In genomic region chr13:34192414-34193191, GRCm38 (mm10) we compare ENCODE assay signal across 7 mouse cellular contexts. TPM values are rescaled to one million over a fixed set of nuclear protein-coding genes. Genes with fewer than 3 reads are reported as not detected.
DNase-seq lines count a peak whose midpoint lies in the region; ATAC-seq and TF ChIP-seq lines count a peak whose summit lies in the region.

No protein-coding gene starts in this region.

- H3K9me3 ChIP-seq in neural tube, embryonic 11.5 days (ENCODE audit: control insufficient read depth, low read length): no peaks in the 10 kb centered on the region
- H3K9me3 ChIP-seq in heart, embryonic 12.5 days (replicated peaks): no peaks in the 10 kb centered on the region
- no peaks in the 10 kb centered on the region for H3K9me3 ChIP-seq in kidney, postnatal 0 days (replicated peaks; ENCODE audit: low read length)
- no peaks in the 10 kb centered on the region for H3K9me3 ChIP-seq in neural tube, embryonic 13.5 days

- H3K27ac ChIP-seq in neural tube, embryonic 11.5 days (ENCODE audit: low read depth, low read length): no peak overlapping the region
- H3K27ac ChIP-seq in heart, embryonic 12.5 days (ENCODE audit: poor library complexity, severe bottlenecking): no peak overlapping the region
- H3K27ac ChIP-seq in kidney, postnatal 0 days: no peak overlapping the region
- H3K27ac ChIP-seq in neural tube, embryonic 13.5 days (replicated peaks): peak overlapping the region; percentile 46; the same call in 1 of the 2 replicates

- peak; percentile 63 for TF ChIP-seq CTCF in kidney, postnatal 0 days (IDR thresholded peaks at IDR 0.05; ENCODE audit: low read depth)

- H3K4me1 ChIP-seq in neural tube, embryonic 11.5 days (ENCODE audit: control insufficient read depth, insufficient read depth, low read length): no peaks in the 10 kb centered on the region; the same call in 1 of the 2 replicates
- H3K4me1 ChIP-seq in heart, embryonic 12.5 days (replicated peaks): peaks cover 17% of the 10 kb centered on the region
- no peaks in the 10 kb centered on the region for H3K4me1 ChIP-seq in kidney, postnatal 0 days (replicated peaks; ENCODE audit: insufficient read depth, low read length)
- peaks cover 20% of the 10 kb centered on the region for H3K4me1 ChIP-seq in neural tube, embryonic 13.5 days (replicated peaks)

- DNase-seq in neural tube, embryonic 11.5 days (ENCODE audit: low spot score): no peak
- no peak for DNase-seq in neural tube, embryonic 10.5 days (ENCODE audit: extremely low spot score, low spot score)
- DNase-seq in adrenal gland, postnatal 14 days: peak; percentile 80
- no peak for DNase-seq in kidney, postnatal 0 days (ENCODE audit: low spot score)
- DNase-seq in spleen, adult 18-20 months: no peak

- 69% methylated on average over 8 of the region's 8 CpGs for WGBS in neural tube, embryonic 11.5 days
- WGBS in heart, embryonic 12.5 days: 58% methylated on average over 8 of the region's 8 CpGs
- WGBS in kidney, postnatal 0 days: 66% methylated on average over 8 of the region's 8 CpGs
- WGBS in neural tube, embryonic 13.5 days: 60% methylated on average over 8 of the region's 8 CpGs

- H3K27me3 ChIP-seq in neural tube, embryonic 11.5 days (ENCODE audit: control insufficient read depth, insufficient read depth, low read length): no peaks in the 10 kb centered on the region
- no peaks in the 10 kb centered on the region for H3K27me3 ChIP-seq in heart, embryonic 12.5 days (replicated peaks)
- H3K27me3 ChIP-seq in kidney, postnatal 0 days (ENCODE audit: insufficient read depth, low read length): no peaks in the 10 kb centered on the region
- H3K27me3 ChIP-seq in neural tube, embryonic 13.5 days: no peaks in the 10 kb centered on the region

- H3K4me2 ChIP-seq in neural tube, embryonic 11.5 days (ENCODE audit: low read depth): no peak overlapping the region
- no peak overlapping the region for H3K4me2 ChIP-seq in heart, embryonic 12.5 days
- H3K4me2 ChIP-seq in kidney, postnatal 0 days (ENCODE audit: low read length): no peak overlapping the region
- 0 out of 2 replicates have a peak overlapping the region, but pooled peaks have one; percentile 5 for H3K4me2 ChIP-seq in neural tube, embryonic 13.5 days

- ATAC-seq in neural tube, embryonic 11.5 days (ENCODE audit: insufficient read depth, low FRiP score, low TSS enrichment): peak; percentile 52; the same call in 1 of the 2 replicates
- peak; percentile 63 for ATAC-seq in heart, embryonic 12.5 days (ENCODE audit: insufficient number of reproducible peaks, low FRiP score)
- ATAC-seq in kidney, postnatal 0 days (replicated peaks; ENCODE audit: low FRiP score, low read depth): peak; percentile 76
- peak; percentile 56; the same call in 1 of the 2 replicates for ATAC-seq in neural tube, embryonic 13.5 days (ENCODE audit: low read depth)

- no peak overlapping the region for H3K4me3 ChIP-seq in neural tube, embryonic 11.5 days (ENCODE audit: low read depth, low read length)
- no peak overlapping the region for H3K4me3 ChIP-seq in heart, embryonic 12.5 days
- H3K4me3 ChIP-seq in kidney, postnatal 0 days (replicated peaks; ENCODE audit: low read depth, low read length): no peak overlapping the region
- H3K4me3 ChIP-seq in neural tube, embryonic 13.5 days: no peak overlapping the region

- H3K9ac ChIP-seq in neural tube, embryonic 11.5 days (ENCODE audit: low read length): no peak overlapping the region
- H3K9ac ChIP-seq in heart, embryonic 12.5 days: no peak overlapping the region
- H3K9ac ChIP-seq in kidney, postnatal 0 days (ENCODE audit: low read depth, low read length): no peak overlapping the region
- no peak overlapping the region for H3K9ac ChIP-seq in neural tube, embryonic 13.5 days

- H3K36me3 ChIP-seq in neural tube, embryonic 11.5 days (ENCODE audit: control insufficient read depth, insufficient read depth, low read length): peaks cover 2% of the 10 kb centered on the region; the same call in 1 of the 2 replicates
- H3K36me3 ChIP-seq in heart, embryonic 12.5 days: peaks cover 15% of the 10 kb centered on the region
- 0 out of 2 replicates have a peak, but pooled peaks cover 3% of the 10 kb centered on the region for H3K36me3 ChIP-seq in kidney, postnatal 0 days (ENCODE audit: insufficient read depth, low read length)
- H3K36me3 ChIP-seq in neural tube, embryonic 13.5 days: peaks cover 63% of the 10 kb centered on the region

RNA-seq across cellular contexts. Expression of gene Psmg4, which starts 29.8 kb away (rescaled TPM):
- 92.4 and 92.6 TPM in 2 replicates for polyA plus RNA-seq in neural tube, embryonic 11.5 days (2014; fragmentation: Nextera tagmentation; extraction: Ambion mirVana)
- total RNA-seq in adrenal gland, postnatal 14 days (2021): 30.2 and 40.3 TPM in 2 replicates
- polyA plus RNA-seq in heart, embryonic 12.5 days (2016; fragmentation: Nextera tagmentation; extraction: Ambion mirVana): 76.9 and 78.8 TPM in 2 replicates
- polyA plus RNA-seq in kidney, postnatal 0 days (2015; fragmentation: Nextera tagmentation; extraction: Ambion mirVana): 110 and 117 TPM in 2 replicates
- polyA plus RNA-seq in neural tube, embryonic 13.5 days (2015; fragmentation: Nextera tagmentation; extraction: Ambion mirVana): 94.7 and 95.4 TPM in 2 replicates
